Mouse (Mus musculus): ENCODE data around the gene Sorbs1.

- no peak for TF ChIP-seq CTCF (IDR thresholded peaks at IDR 0.05; ENCODE audit: low read depth)
- TF ChIP-seq EP300 (IDR thresholded peaks at IDR 0.05; ENCODE audit: low read depth), result no peak
Observed at GRCm38 (mm10) chr19:40435045-40435444, 78.5 kb downstream of the Sorbs1 start.

All from liver, embryonic 14.5 days (tissue).